Mouse (Mus musculus): ENCODE measurements at regions not wholly inside any gene's neighbourhood (a gene's known extent, or its start where the extent isn't known, plus 50 kb on each side); places are given as distances from the start of the nearest gene placed in this dataset.

- TF ChIP-seq POLR2A (IDR thresholded peaks at IDR 0.05; ENCODE audit: low read depth, low read length) = no peak
- TF ChIP-seq CTCF (IDR thresholded peaks at IDR 0.05; ENCODE audit: borderline replicate concordance, insufficient read depth, low read length) = no peak
Observed at GRCm38 (mm10) chr5:126971981-126972380, 269.6 kb upstream of the Tmem132c start.
